In the genomic region with DNA sequence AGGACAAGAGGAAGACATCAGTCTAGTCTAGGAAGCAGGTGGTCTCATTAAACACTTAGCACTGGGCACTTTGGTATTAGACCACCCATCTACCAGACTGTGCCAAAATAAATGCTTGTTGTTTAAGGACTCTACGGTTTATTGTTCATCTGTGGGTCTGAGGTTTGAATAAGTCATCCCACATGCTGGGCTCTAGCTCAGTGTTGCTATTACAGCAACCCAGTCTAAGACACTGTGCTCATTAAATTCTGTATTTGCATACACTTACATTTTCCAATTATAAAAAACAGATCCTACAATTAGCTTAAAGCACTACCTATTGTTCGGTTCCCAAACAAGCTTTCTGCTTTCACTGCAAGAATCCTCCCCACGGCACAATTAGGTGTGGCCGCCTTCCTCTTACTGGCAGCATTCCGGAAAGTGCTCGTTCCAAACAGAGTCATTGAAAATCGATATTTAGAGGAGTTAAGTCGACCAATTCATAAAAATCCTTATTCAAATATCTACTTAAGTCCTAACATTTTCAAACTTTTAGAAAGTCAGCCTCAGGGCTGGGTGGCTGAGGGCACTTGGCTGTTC, we compare ENCODE assay signal across 20 mouse cellular contexts. TPM values are rescaled to one million over a fixed set of nuclear protein-coding genes. Genes with fewer than 3 reads are reported as not detected.
A peak's percentile ranks its signal among the peaks of the same experiment; 100 is the strongest.
DNase-seq lines count a peak whose midpoint lies in the region; ATAC-seq and TF ChIP-seq lines count a peak whose summit lies in the region.
"Had no signal": no experiment of that assay in that cellular context is flagged by ENCODE, and none has a peak within 500 bp of the region (broad histone marks: within the 10 kb centered on the region; RNA-seq: fewer than 3 reads in every experiment).

No protein-coding gene starts in this region.

- H3K36me3 ChIP-seq in hindbrain, embryonic 15.5 days: no peaks in the 10 kb centered on the region
- no peaks in the 10 kb centered on the region for H3K36me3 ChIP-seq in hindbrain, embryonic 14.5 days (replicated peaks; ENCODE audit: control insufficient read depth, insufficient read depth)
- H3K36me3 ChIP-seq in E14TG2a.4 (ENCODE audit: insufficient read depth, low read length): no peaks in the 10 kb centered on the region
- H3K36me3 ChIP-seq in myocyte (ENCODE audit: control insufficient read depth, insufficient read depth): no peaks in the 10 kb centered on the region
- H3K36me3 ChIP-seq: embryonic facial prominence, embryonic 10.5 days; heart, embryonic 12.5 days; hindbrain, embryonic 10.5 days; intestine, embryonic 15.5 days had no signal

- TF ChIP-seq CTCF in E14TG2a.4 (conservative IDR thresholded peaks at IDR 0.05; ENCODE audit: low read length): no peak

- DNase-seq in hindbrain, embryonic 14.5 days (ENCODE audit: low spot score): no peak
- peak; percentile 75 for DNase-seq in retina, postnatal 1 day
- DNase-seq in spleen, postnatal 10 days (ENCODE audit: low spot score in 2 of 2): no peak
- no peak for DNase-seq in cerebellum, adult 18-20 months
- DNase-seq: adrenal gland, postnatal 14 days; cerebellum, adult 2 months; cerebellum, postnatal 10 days; gastrocnemius, postnatal 10 days had no signal

- TF ChIP-seq POLR2A in myocyte (IDR thresholded peaks at IDR 0.05; ENCODE audit: insufficient read length, low read depth): no peak

- 82% methylated on average over 8 of the region's 8 CpGs for WGBS in hindbrain, embryonic 15.5 days
- 84% methylated on average over 8 of the region's 8 CpGs for WGBS in hindbrain, embryonic 14.5 days

- H3K4me2 ChIP-seq in hindbrain, embryonic 15.5 days: no peak overlapping the region
- no peak overlapping the region for H3K4me2 ChIP-seq in hindbrain, embryonic 14.5 days (replicated peaks)
- H3K4me2 ChIP-seq in myocyte (ENCODE audit: low read depth): peak overlapping the region; percentile 13
- H3K4me2 ChIP-seq: heart, embryonic 12.5 days; intestine, embryonic 15.5 days had no signal

- no peaks in the 10 kb centered on the region for H3K9me3 ChIP-seq in hindbrain, embryonic 15.5 days
- no peaks in the 10 kb centered on the region for H3K9me3 ChIP-seq in hindbrain, embryonic 14.5 days (ENCODE audit: control insufficient read depth, low read length)
- H3K9me3 ChIP-seq in E14TG2a.4 (ENCODE audit: low read length): no peaks in the 10 kb centered on the region
- H3K9me3 ChIP-seq: embryonic facial prominence, embryonic 10.5 days; forebrain, embryonic 10.5 days; heart, embryonic 12.5 days; hindbrain, embryonic 10.5 days; intestine, embryonic 15.5 days had no signal

- no peaks in the 10 kb centered on the region for H3K79me2 ChIP-seq in myocyte (ENCODE audit: control insufficient read depth, insufficient read depth)

- no peak overlapping the region for H3K9ac ChIP-seq in hindbrain, embryonic 15.5 days
- no peak overlapping the region for H3K9ac ChIP-seq in hindbrain, embryonic 14.5 days
- H3K9ac ChIP-seq: heart, embryonic 12.5 days; intestine, embryonic 15.5 days had no signal

- no peak overlapping the region for H3K27ac ChIP-seq in hindbrain, embryonic 15.5 days (replicated peaks)
- H3K27ac ChIP-seq in hindbrain, embryonic 14.5 days: no peak overlapping the region
- H3K27ac ChIP-seq: embryonic facial prominence, embryonic 10.5 days; forebrain, embryonic 10.5 days; hindbrain, embryonic 10.5 days; intestine, embryonic 15.5 days had no signal

- ATAC-seq in hindbrain, embryonic 15.5 days (ENCODE audit: low FRiP score, low read depth): peak; percentile 61; the same call in 1 of the 2 replicates
- no peak for ATAC-seq in hindbrain, embryonic 14.5 days (ENCODE audit: low FRiP score)
- ATAC-seq: activated CD4-positive, CD25-positive, alpha-beta regulatory T cell, adult 4 months; forebrain, embryonic 14.5 days; intestine, embryonic 15.5 days had no signal

- H3K4me1 ChIP-seq in hindbrain, embryonic 15.5 days (replicated peaks): peaks cover 4% of the 10 kb centered on the region; the same call in 1 of the 2 replicates
- H3K4me1 ChIP-seq in hindbrain, embryonic 14.5 days (replicated peaks; ENCODE audit: control insufficient read depth, insufficient read depth, low read length): no peaks in the 10 kb centered on the region
- H3K4me1 ChIP-seq in E14TG2a.4 (replicated peaks; ENCODE audit: low read depth, low read length): peaks cover 86% of the 10 kb centered on the region
- H3K4me1 ChIP-seq: intestine, embryonic 15.5 days had no signal

- no peak overlapping the region for H3ac ChIP-seq in myocyte (ENCODE audit: control insufficient read depth, insufficient read length)

- no peak overlapping the region for H3K4me3 ChIP-seq in hindbrain, embryonic 15.5 days
- H3K4me3 ChIP-seq in hindbrain, embryonic 14.5 days (replicated peaks; ENCODE audit: low read length): no peak overlapping the region
- H3K4me3 ChIP-seq in E14TG2a.4 (replicated peaks; ENCODE audit: low read length): peak overlapping the region; percentile 42
- H3K4me3 ChIP-seq in myocyte: no peak overlapping the region
- H3K4me3 ChIP-seq: embryonic facial prominence, embryonic 10.5 days; erythroblast, embryonic 14.5 days; forebrain, embryonic 10.5 days; heart, embryonic 12.5 days; hindbrain, embryonic 10.5 days; intestine, embryonic 15.5 days had no signal

- no peaks in the 10 kb centered on the region for H3K27me3 ChIP-seq in hindbrain, embryonic 15.5 days
- H3K27me3 ChIP-seq in hindbrain, embryonic 14.5 days (ENCODE audit: control insufficient read depth, insufficient read depth, low read length): no peaks in the 10 kb centered on the region
- H3K27me3 ChIP-seq in E14TG2a.4 (ENCODE audit: insufficient read depth, low read length) (no peaks in the 10 kb centered on the region), myocyte (ENCODE audit: control insufficient read depth, insufficient read depth, insufficient read length) (no peaks in the 10 kb centered on the region)
- H3K27me3 ChIP-seq: CH12.LX; heart, embryonic 12.5 days; intestine, embryonic 15.5 days had no signal

TF ChIP-seq in myocyte, 11 proteins besides CTCF, POLR2A, EP300 and RAD21:
- TF ChIP-seq REST (IDR thresholded peaks at IDR 0.05; ENCODE audit: insufficient read depth, insufficient read length) (no peak), CEBPB (IDR thresholded peaks at IDR 0.05; ENCODE audit: insufficient read depth, poor library complexity, severe bottlenecking) (no peak), E2F4 (IDR thresholded peaks at IDR 0.05; ENCODE audit: insufficient read depth) (no peak), USF1 (IDR thresholded peaks at IDR 0.05; ENCODE audit: low read depth) (no peak)

RNA-seq across cellular contexts. Expression of gene Ctnnal1, which starts 8.5 kb away (rescaled TPM):
- polyA plus RNA-seq in hindbrain, embryonic 15.5 days (2015; fragmentation: Nextera tagmentation; extraction: Ambion mirVana): 15.7 and 16.2 TPM in 2 replicates
- polyA plus RNA-seq in hindbrain, embryonic 14.5 days (2014; fragmentation: Nextera tagmentation; extraction: Ambion mirVana): 12.2 and 16.7 TPM in 2 replicates
- polyA plus RNA-seq in myocyte (2012; fragmentation: generic; extraction: Trizol): 4.3 TPM

RNA-seq across cellular contexts. Expression of gene Fam206a, which starts 54.3 kb away (rescaled TPM):
- polyA plus RNA-seq in hindbrain, embryonic 15.5 days (2015; fragmentation: Nextera tagmentation; extraction: Ambion mirVana): 15.6 and 16.0 TPM in 2 replicates
- 18.3 and 19.5 TPM in 2 replicates for polyA plus RNA-seq in hindbrain, embryonic 14.5 days (2014; fragmentation: Nextera tagmentation; extraction: Ambion mirVana)
- 12.0 TPM for polyA plus RNA-seq in myocyte (2012; fragmentation: generic; extraction: Trizol)

RNA-seq across cellular contexts. Expression of gene Elp1, which starts 54.3 kb away (rescaled TPM):
- 58.0 and 59.8 TPM in 2 replicates for polyA plus RNA-seq in hindbrain, embryonic 15.5 days (2015; fragmentation: Nextera tagmentation; extraction: Ambion mirVana)
- polyA plus RNA-seq in hindbrain, embryonic 14.5 days (2014; fragmentation: Nextera tagmentation; extraction: Ambion mirVana): 82.5 and 83.0 TPM in 2 replicates
- polyA plus RNA-seq in myocyte (2012; fragmentation: generic; extraction: Trizol): 23.5 TPM
